Mouse (Mus musculus): ENCODE data around the gene Crtam. TPM values are rescaled to one million over a fixed set of nuclear protein-coding genes. Genes with fewer than 3 reads are reported as not detected.

The Crtam gene
- polyA plus RNA-seq, 1 experiment from 2014 or later, result 0.08 TPM

DNA sequence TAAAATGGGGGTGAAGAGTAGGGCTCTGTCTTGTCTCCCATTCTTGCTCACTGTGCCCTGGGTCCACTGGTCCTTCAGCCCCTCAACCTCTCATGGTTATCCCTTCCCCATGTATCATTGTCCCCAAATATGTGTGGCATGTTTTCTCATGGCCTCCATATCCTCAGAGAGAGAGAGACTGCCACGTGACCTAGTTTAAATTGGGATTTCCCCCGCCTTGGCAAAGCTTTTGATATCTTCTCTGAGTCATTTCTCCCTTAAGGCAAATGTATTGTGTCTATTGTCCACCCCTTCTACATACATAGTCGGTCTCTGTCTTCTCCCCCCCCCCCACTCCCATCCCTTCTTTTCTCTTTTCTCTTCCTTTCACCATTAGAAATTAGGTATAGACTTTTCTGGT is 71.1 kb downstream of the Crtam start:
- Histone ChIP-seq H3K9ac (replicated peaks) (no peak overlapping the region), H3K27ac (ENCODE audit: low read depth) (no peak overlapping the region), H3K27me3 (ENCODE audit: insufficient read depth, low read length) (no peaks in the 10 kb centered on the region), H3K4me2 (ENCODE audit: low read depth, low read length) (no peak overlapping the region), H3K4me1 (ENCODE audit: insufficient read depth) (no peaks in the 10 kb centered on the region), H3K36me3 (replicated peaks; ENCODE audit: insufficient read depth, low read length) (no peaks in the 10 kb centered on the region), H3K9me3 (ENCODE audit: low read length) (no peaks in the 10 kb centered on the region), H3K4me3 (ENCODE audit: low read depth, low read length) (no peak overlapping the region)
- ATAC-seq, result no peak
- DNase-seq, result no peak
- TF ChIP-seq EP300 (IDR thresholded peaks at IDR 0.05; ENCODE audit: low read depth) (no peak), CTCF (IDR thresholded peaks at IDR 0.05; ENCODE audit: low read depth) (no peak)
- WGBS (ENCODE audit: insufficient replicate concordance), result 65% methylated on average over 3 of the region's 3 CpGs

GRCm38 (mm10) chr9:40927351-40927980 is 77.0 kb downstream of the Crtam start:
- H3K36me3 ChIP-seq (replicated peaks; ENCODE audit: insufficient read depth, low read length), result no peaks in the 10 kb centered on the region
- no peak overlapping the region for H3K4me3 ChIP-seq (ENCODE audit: low read depth, low read length)
- 77% methylated on average over 17 of the region's 17 CpGs for WGBS (ENCODE audit: insufficient replicate concordance)
- H3K9me3 ChIP-seq (ENCODE audit: low read length), result no peaks in the 10 kb centered on the region
- no peak overlapping the region for H3K9ac ChIP-seq (replicated peaks)
- no peak overlapping the region for H3K27ac ChIP-seq (ENCODE audit: low read depth)
- H3K27me3 ChIP-seq (ENCODE audit: insufficient read depth, low read length), result no peaks in the 10 kb centered on the region
- no peak for TF ChIP-seq EP300 (IDR thresholded peaks at IDR 0.05; ENCODE audit: low read depth)
- TF ChIP-seq CTCF (IDR thresholded peaks at IDR 0.05; ENCODE audit: low read depth), result no peak
- DNase-seq (no peak), ATAC-seq (no peak)
- no peaks in the 10 kb centered on the region for H3K4me1 ChIP-seq (ENCODE audit: insufficient read depth)
- H3K4me2 ChIP-seq (ENCODE audit: low read depth, low read length), result no peak overlapping the region

Other genes with a start within 250 kb of the Crtam start
- 750 and 793 TPM in 2 replicates for gene Hspa8, start 203.6 kb downstream of the Crtam start, polyA plus RNA-seq (2015; fragmentation: Nextera tagmentation; extraction: Ambion mirVana)
- not detected in 2 replicates for gene Bsx, start 130.5 kb downstream of the Crtam start, polyA plus RNA-seq (2015; fragmentation: Nextera tagmentation; extraction: Ambion mirVana)
- gene Jhy, start 40.5 kb downstream of the Crtam start, polyA plus RNA-seq (2015; fragmentation: Nextera tagmentation; extraction: Ambion mirVana), result 0.04 TPM in 1 of 2 replicates, not detected in the other
- 6.6 TPM in 2 replicates for gene Ubash3b, start 157.1 kb upstream of the Crtam start, polyA plus RNA-seq (2015; fragmentation: Nextera tagmentation; extraction: Ambion mirVana)

Measured in liver, postnatal 0 days (tissue).